Mouse (Mus musculus) limb, embryonic 10.5 days (tissue): Measurements from ENCODE around the gene Hist1h2ap. TPM values are rescaled to one million over a fixed set of nuclear protein-coding genes. Genes with fewer than 3 reads are reported as not detected.
"Not testable (repeated sequence)": the region's sequence is repeated elsewhere in the genome, so short reads cannot be mapped to it uniquely, and the experiment has no call there.

ENCODE experiments used
- DNase-seq: peaks from one replicate; pipeline ENCODE4 v3.0.0-alpha.2; 2017; ENCODE audit warnings: low spot score
- H3K27ac ChIP-seq: fragments of 300-500 bp; sonication (generic); 2 replicates; pipeline ENCODE4 v1.5.1; 2016; ENCODE audit warnings: mild to moderate bottlenecking
- H3K27me3 ChIP-seq: fragments of 300-500 bp; sonication (generic); 2 replicates; pipeline ENCODE4 v1.6.1; 2016; ENCODE audit warnings: low read depth, mild to moderate bottlenecking; ENCODE audit not compliant: poor library complexity, severe bottlenecking
- H3K36me3 ChIP-seq: fragments of 300-500 bp; sonication (generic); 2 replicates; pipeline ENCODE4 v1.6.1; 2016; ENCODE audit warnings: mild to moderate bottlenecking, moderate library complexity
- H3K4me1 ChIP-seq: fragments of 300-500 bp; sonication (generic); 2 replicates; pipeline ENCODE4 v1.6.1; 2016
- H3K4me3 ChIP-seq: fragments of 300-500 bp; sonication (generic); 2 replicates; pipeline ENCODE4 v1.5.1; 2016; ENCODE audit warnings: mild to moderate bottlenecking, moderate library complexity
- H3K9me3 ChIP-seq: fragments of 300-500 bp; sonication (generic); replicated peaks from 2 replicates; pipeline ENCODE4 v1.6.1; 2016; ENCODE audit warnings: mild to moderate bottlenecking
- WGBS: fragments of 180-500 bp; shearing (Covaris S2); methylation state at CpG from one replicate; pipeline ENCODE4 v1.1.7; 2016; 5-methylcytosine and 5-hydroxymethylcytosine counted together
- polyA plus RNA-seq: library from polyadenylated mRNA; unstranded; fragments of >200 nt; fragmentation: Nextera tagmentation; extraction: Ambion mirVana; gene quantifications from 2 replicates; pipeline ENCODE4 v1.2.1, GENCODE M21; 2016

Hist1h2ap gene
- polyA plus RNA-seq, 1 experiment from 2014 or later = 6,450 TPM

- H3K9me3 ChIP-seq, H3K27ac ChIP-seq, H3K4me3 ChIP-seq, H3K4me1 ChIP-seq, H3K27me3 ChIP-seq, DNase-seq, H3K36me3 ChIP-seq: not testable (repeated sequence)
- WGBS = no CpG with 5 or more reads among the region's 4 CpGs
Measured at GRCm38 (mm10) chr13:21840508-21840907, 7.2 kb upstream of the Hist1h2ap start.

- H3K4me1 ChIP-seq, H3K27me3 ChIP-seq, H3K36me3 ChIP-seq, H3K27ac ChIP-seq, DNase-seq, H3K9me3 ChIP-seq: not testable (repeated sequence)
- H3K4me3 ChIP-seq = peak within 1 kb of the TSS; percentile 28
- WGBS = under 1% methylated on average over 26 of the region's 58 CpGs
Measured at GRCm38 (mm10) chr13:21831418-21832394, 1.6 kb downstream of the Hist1h2ap start, which contains the start of gene Hist1h4n. Gene Hist1h4n, minus strand, starts transcription at chr13:21832196.

DNA sequence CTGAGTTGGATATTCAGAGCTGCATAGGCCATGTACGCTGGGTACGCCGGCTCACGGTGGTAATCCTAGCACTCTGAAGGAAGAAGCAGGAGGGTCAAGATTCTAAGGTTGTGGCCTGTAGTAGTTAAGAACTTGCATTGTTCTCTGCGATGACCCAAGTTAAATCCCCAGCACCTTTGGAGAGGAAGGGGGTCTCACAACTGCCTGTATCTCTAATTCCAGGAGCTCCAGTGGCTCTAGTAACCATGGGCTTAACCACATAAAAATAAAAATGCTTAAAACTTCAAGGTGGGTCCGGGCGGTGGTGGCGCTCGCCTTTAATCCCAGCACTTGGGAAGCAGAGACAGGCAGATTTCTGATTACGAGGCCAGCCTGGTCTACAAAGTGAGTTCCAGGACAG, 3.0 kb downstream of the Hist1h2ap start:
- Histone ChIP-seq H3K36me3 (no peaks in the 10 kb centered on the region), H3K27me3 (no peaks in the 10 kb centered on the region), H3K4me1 (no peaks in the 10 kb centered on the region), H3K27ac (peak overlapping the region; percentile 63), H3K9me3 (no peaks in the 10 kb centered on the region), H3K4me3 (0 out of 2 replicates have a peak overlapping the region, but pooled peaks have one; percentile 6)
- WGBS = 86% methylated on average over 10 of the region's 10 CpGs
- DNase-seq = no peak

- H3K27ac ChIP-seq = peak overlapping the region; percentile 53; the same call in 1 of the 2 replicates
- H3K36me3 ChIP-seq = no peaks in the 10 kb centered on the region
- H3K9me3 ChIP-seq = no peaks in the 10 kb centered on the region
- H3K4me1 ChIP-seq = no peaks in the 10 kb centered on the region
- no peak for DNase-seq
- WGBS = 84% methylated on average over 3 of the region's 3 CpGs
- no peak overlapping the region for H3K4me3 ChIP-seq
- H3K27me3 ChIP-seq = no peaks in the 10 kb centered on the region
Measured at GRCm38 (mm10) chr13:21828511-21828910, 4.8 kb downstream of the Hist1h2ap start.

GRCm38 (mm10) chr13:21820082-21820890, 13.0 kb downstream of the Hist1h2ap start:
- not testable (repeated sequence) for H3K27ac ChIP-seq, H3K4me1 ChIP-seq, DNase-seq, H3K9me3 ChIP-seq, H3K36me3 ChIP-seq, H3K27me3 ChIP-seq, H3K4me3 ChIP-seq
- 88% methylated on average over 8 of the region's 16 CpGs for WGBS

DNA sequence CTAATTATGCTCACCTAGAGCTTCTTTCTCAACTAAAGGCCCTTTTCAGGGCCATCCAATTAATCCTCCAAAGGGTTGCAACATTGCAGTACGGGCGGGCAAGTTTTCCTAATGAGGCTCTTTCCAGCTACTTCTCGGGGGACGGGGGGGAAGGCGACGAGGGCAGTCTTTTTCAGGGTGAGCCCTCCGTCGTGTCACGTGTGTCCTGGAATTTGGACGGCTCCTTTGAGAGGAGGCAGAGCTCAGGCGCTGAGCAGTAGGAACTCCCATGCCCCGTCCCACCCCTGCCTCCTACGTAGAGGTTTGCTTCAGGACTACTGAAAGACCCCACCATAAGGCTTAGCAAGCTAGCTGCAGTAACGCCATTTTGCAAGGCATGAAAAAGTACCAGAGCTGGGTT, 21.2 kb downstream of the Hist1h2ap start:
- DNase-seq, H3K27me3 ChIP-seq: not testable (repeated sequence)
- 0% methylated on average over 14 of the region's 14 CpGs for WGBS

DNA sequence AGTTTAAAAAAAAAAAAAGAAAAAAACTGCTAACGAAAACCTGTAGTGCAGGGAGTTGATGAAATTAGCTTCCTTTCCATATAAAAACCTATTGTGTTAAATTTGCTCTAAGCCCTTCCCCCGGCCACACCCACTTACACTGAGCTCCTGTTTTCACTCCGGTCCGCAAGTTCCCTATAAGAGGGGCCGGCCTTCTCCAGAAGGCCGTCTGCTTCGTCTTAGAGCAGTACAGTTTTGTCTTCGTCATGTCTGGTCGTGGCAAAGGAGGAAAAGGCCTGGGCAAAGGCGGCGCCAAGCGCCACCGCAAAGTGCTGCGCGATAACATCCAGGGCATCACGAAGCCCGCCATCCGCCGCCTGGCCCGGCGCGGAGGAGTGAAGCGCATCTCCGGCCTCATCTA, 21.8 kb downstream of the Hist1h2ap start, which contains the start of gene Hist1h4m:
Gene Hist1h4m, plus strand, starts transcription at position 208 of the 400 bp plus-strand sequence.
- H3K27ac ChIP-seq = peak within 1 kb of the TSS; percentile 61; the same call in 1 of the 2 replicates
- not testable (repeated sequence) for H3K27me3 ChIP-seq, DNase-seq, H3K9me3 ChIP-seq, H3K36me3 ChIP-seq, H3K4me1 ChIP-seq
- no CpG with 5 or more reads among the region's 24 CpGs for whole genome bisulfite sequencing
- peak within 1 kb of the TSS; percentile 30 for H3K4me3 ChIP-seq

More for the DNA sequence above, 21.2 kb downstream of the Hist1h2ap start:
- Histone ChIP-seq H3K27ac (peak overlapping the region; percentile 61; the same call in 1 of the 2 replicates), H3K4me3 (peak overlapping the region; percentile 30)
- not testable (repeated sequence) for H3K9me3 ChIP-seq, H3K36me3 ChIP-seq, H3K4me1 ChIP-seq

DNA sequence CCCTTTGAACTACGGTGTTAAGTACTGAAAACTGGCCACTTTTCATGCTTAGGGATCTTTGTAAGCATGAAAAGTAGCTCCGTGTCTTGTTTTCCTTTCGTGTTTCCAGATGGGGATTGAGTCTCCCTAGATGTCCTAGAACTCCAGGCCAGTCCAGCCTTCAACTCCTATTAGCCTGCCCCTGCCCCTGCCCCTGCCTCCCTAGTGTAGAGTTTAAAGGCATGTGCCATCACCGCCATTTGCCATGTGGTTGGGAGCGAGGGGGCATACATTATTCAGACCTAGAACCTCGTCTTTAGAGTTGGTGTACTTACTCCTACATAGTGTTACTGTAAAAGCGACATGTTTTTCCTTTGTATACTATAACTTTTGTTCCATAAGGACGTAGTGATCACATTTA, 22.2 kb downstream of the Hist1h2ap start:
- not testable (repeated sequence) for H3K36me3 ChIP-seq, H3K9me3 ChIP-seq, H3K4me1 ChIP-seq, DNase-seq, H3K27ac ChIP-seq, H3K27me3 ChIP-seq, H3K4me3 ChIP-seq
- no CpG with 5 or more reads among the region's 8 CpGs for WGBS

- not testable (repeated sequence) for H3K36me3 ChIP-seq, H3K27ac ChIP-seq, H3K4me1 ChIP-seq, DNase-seq, H3K27me3 ChIP-seq, H3K4me3 ChIP-seq, H3K9me3 ChIP-seq
- no CpG with 5 or more reads among the region's 23 CpGs for WGBS
Measured at GRCm38 (mm10) chr13:21810073-21810472, 23.2 kb downstream of the Hist1h2ap start, which contains the start of the genes Hist1h2bq and Hist1h2ao. Gene Hist1h2bq, minus strand, starts transcription at chr13:21810197. Gene Hist1h2ao, plus strand, starts transcription at chr13:21810465.

DNA sequence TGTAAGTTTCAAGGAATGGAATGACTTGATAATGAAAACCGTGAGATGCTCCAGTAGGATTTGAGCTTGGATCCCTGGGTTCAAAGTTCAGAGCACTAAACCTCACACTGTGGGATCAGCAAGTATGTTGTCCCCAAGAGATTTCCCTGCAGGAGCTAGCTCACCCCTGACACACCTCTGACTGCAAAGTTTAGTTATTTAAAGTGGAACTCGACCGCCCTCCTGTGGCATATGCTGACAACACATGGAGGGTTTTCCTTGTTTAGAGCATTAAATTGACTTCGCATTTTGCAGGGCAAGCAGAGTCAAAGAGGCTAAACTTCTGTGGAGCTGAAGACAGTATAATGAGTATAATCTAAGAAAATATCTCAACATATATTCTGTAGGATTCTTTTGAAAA, 30.2 kb downstream of the Hist1h2ap start:
- not testable (repeated sequence) for H3K36me3 ChIP-seq, H3K4me3 ChIP-seq, H3K4me1 ChIP-seq, H3K9me3 ChIP-seq, DNase-seq, H3K27me3 ChIP-seq, H3K27ac ChIP-seq
- no CpG with 5 or more reads among the region's 4 CpGs for WGBS

DNA sequence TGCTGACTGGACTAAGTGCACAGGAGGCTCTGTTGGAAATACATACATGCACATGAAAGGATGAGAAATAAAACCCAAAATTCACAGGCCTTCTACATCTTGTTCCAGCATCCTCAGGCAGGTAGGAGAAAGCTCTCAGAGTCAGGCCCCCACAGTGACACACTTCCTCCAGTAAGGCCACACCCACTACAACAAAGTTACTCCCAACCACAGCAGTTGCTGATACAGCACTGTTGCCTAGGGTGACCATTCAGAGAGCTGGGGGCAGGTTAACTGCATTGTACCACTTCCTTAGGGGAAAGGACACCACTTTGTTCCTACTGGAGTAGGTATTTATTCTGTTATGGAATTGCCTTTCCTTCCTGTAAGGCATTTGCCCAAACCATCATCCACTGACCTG, 36.1 kb downstream of the Hist1h2ap start:
- H3K27me3 ChIP-seq, H3K4me3 ChIP-seq, H3K36me3 ChIP-seq, DNase-seq, H3K9me3 ChIP-seq, H3K27ac ChIP-seq, H3K4me1 ChIP-seq: not testable (repeated sequence)

DNA sequence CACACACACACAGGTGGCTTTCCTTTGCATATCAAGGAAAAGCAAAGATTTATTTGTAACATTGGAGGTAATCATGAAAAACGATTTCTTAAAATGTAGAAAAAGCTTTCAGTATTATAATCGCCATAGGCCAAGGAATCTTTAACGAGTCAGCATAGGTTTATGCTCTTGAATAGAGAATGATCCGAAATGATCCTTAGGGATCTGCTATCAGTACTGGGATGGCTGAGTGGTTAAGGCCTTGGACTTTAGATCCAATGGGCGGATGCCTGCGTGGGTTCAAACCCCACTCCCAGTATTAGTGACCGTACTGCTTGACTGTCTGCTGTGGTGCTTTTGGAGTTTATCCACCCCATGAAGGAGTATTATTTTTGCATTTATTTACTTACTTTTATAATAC, 37.7 kb downstream of the Hist1h2ap start:
- Histone ChIP-seq H3K9me3 (no peaks in the 10 kb centered on the region), H3K27me3 (no peaks in the 10 kb centered on the region), H3K4me3 (no peak overlapping the region), H3K36me3 (no peaks in the 10 kb centered on the region), H3K4me1 (peaks cover 6% of the 10 kb centered on the region), H3K27ac (no peak overlapping the region)
- 96% methylated on average over 7 of the region's 7 CpGs for WGBS
- DNase-seq = no peak
